In the genomic region with DNA sequence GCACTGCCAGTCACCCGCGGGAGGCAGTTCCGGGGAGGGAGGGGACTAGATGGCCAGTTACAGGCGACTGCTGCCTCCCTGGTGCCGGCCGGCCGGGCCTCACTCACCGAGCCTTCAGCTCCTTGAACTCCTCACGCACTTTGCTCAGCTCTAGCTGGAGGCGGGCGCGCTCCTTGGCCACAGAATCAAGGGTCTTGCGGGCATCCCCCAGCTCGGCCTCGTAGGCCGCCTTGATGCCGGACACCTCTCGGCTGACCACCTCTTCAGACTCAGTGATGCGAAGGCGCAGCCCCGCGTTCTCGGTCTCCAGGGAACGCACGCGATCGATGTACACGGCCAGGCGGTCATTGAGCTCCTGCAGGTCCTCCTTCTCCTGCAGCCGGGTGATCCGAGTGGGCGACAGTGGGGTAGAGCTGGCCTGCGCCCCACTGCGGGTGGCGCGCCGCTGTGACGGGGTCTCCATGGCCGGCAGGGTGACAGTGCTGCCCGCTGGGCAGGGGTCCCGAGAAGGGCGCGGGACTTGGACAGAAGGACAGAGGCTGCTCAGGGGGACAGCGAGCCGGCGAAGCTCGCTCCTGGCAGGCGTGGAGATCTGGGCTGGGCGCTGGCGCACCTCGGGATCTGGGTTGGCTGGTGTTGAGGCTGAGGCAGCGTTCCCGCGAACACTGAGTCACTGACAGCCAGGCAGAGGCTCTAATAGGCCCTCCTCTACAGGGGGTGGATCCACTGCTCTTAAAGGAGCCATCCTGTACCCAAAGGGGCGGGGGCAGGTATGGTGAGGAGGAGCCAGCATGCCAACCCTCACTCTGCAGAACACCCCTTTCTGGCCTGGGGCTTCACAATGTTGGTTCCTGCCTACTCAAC, we compare ENCODE assay signal across 8 mouse cellular contexts. TPM values are rescaled to one million over a fixed set of nuclear protein-coding genes. Genes with fewer than 3 reads are reported as not detected.
DNase-seq lines count a peak whose midpoint lies in the region; ATAC-seq and TF ChIP-seq lines count a peak whose summit lies in the region.

No protein-coding gene starts in this region.

- peak; percentile 26 for TF ChIP-seq EP300 in stomach, postnatal 0 days (optimal IDR thresholded peaks at IDR 0.05)

- H3K36me3 ChIP-seq in forebrain, embryonic 11.5 days (ENCODE audit: control insufficient read depth, insufficient read depth, low read length) = no peaks in the 10 kb centered on the region
- no peaks in the 10 kb centered on the region for H3K36me3 ChIP-seq in heart, embryonic 15.5 days
- peaks cover 32% of the 10 kb centered on the region for H3K36me3 ChIP-seq in liver, embryonic 12.5 days
- no peaks in the 10 kb centered on the region for H3K36me3 ChIP-seq in stomach, postnatal 0 days (ENCODE audit: control insufficient read depth, insufficient read depth, low read length)

- H3K27me3 ChIP-seq in forebrain, embryonic 11.5 days (ENCODE audit: control insufficient read depth, insufficient read depth, low read length) = peaks cover 16% of the 10 kb centered on the region
- no peaks in the 10 kb centered on the region for H3K27me3 ChIP-seq in heart, embryonic 15.5 days
- H3K27me3 ChIP-seq in liver, embryonic 12.5 days (replicated peaks) = no peaks in the 10 kb centered on the region
- no peaks in the 10 kb centered on the region for H3K27me3 ChIP-seq in stomach, postnatal 0 days (ENCODE audit: control insufficient read depth, insufficient read depth, low read length)

- no peak overlapping the region for H3K27ac ChIP-seq in forebrain, embryonic 11.5 days (ENCODE audit: low read depth, low read length)
- H3K27ac ChIP-seq in heart, embryonic 15.5 days = peak overlapping the region; percentile 88
- H3K27ac ChIP-seq in liver, embryonic 12.5 days = peak overlapping the region; percentile 95
- H3K27ac ChIP-seq in stomach, postnatal 0 days (replicated peaks) = peak overlapping the region; percentile 98

- peak overlapping the region; percentile 64 for H3K9ac ChIP-seq in forebrain, embryonic 11.5 days (ENCODE audit: low read length)
- H3K9ac ChIP-seq in heart, embryonic 15.5 days = peak overlapping the region; percentile 87
- peak overlapping the region; percentile 98 for H3K9ac ChIP-seq in liver, embryonic 12.5 days
- peak overlapping the region; percentile 91 for H3K9ac ChIP-seq in stomach, postnatal 0 days (ENCODE audit: low read length)

- no peaks in the 10 kb centered on the region for H3K9me3 ChIP-seq in forebrain, embryonic 11.5 days (ENCODE audit: control insufficient read depth, low read length)
- H3K9me3 ChIP-seq in heart, embryonic 15.5 days (replicated peaks) = no peaks in the 10 kb centered on the region
- no peaks in the 10 kb centered on the region for H3K9me3 ChIP-seq in liver, embryonic 12.5 days (replicated peaks)
- H3K9me3 ChIP-seq in stomach, postnatal 0 days (ENCODE audit: control insufficient read depth, low read length) = no peaks in the 10 kb centered on the region

- ATAC-seq in forebrain, embryonic 11.5 days (replicated peaks; ENCODE audit: low FRiP score) = peak; percentile 73
- peak; percentile 93 for ATAC-seq in heart, embryonic 15.5 days (replicated peaks; ENCODE audit: insufficient number of reproducible peaks, insufficient read depth, low FRiP score, low read depth)
- peak; percentile 93 for ATAC-seq in liver, embryonic 12.5 days
- ATAC-seq in stomach, postnatal 0 days (ENCODE audit: low FRiP score, low TSS enrichment) = peak; percentile 94

- peak overlapping the region; percentile 49 for H3K4me3 ChIP-seq in forebrain, embryonic 11.5 days (ENCODE audit: low read depth, low read length)
- H3K4me3 ChIP-seq in heart, embryonic 15.5 days = peak overlapping the region; percentile 70
- H3K4me3 ChIP-seq in liver, embryonic 12.5 days = peak overlapping the region; percentile 97
- peak overlapping the region; percentile 97 for H3K4me3 ChIP-seq in stomach, postnatal 0 days (ENCODE audit: low read depth, low read length)

- 1% methylated on average over 55 of the region's 55 CpGs for WGBS in forebrain, embryonic 11.5 days
- WGBS in heart, embryonic 15.5 days = under 1% methylated on average over 55 of the region's 55 CpGs
- 2% methylated on average over 54 of the region's 55 CpGs for WGBS in liver, embryonic 12.5 days (ENCODE audit: insufficient replicate concordance)
- WGBS in stomach, postnatal 0 days = under 1% methylated on average over 53 of the region's 55 CpGs

- TF ChIP-seq CTCF in stomach, postnatal 0 days (IDR thresholded peaks at IDR 0.05; ENCODE audit: low read depth) = no peak

- DNase-seq in ES-CJ7 (ENCODE audit: low read depth, low spot score) = peak; percentile 80
- DNase-seq in c-Kit-positive CD71-positive TER-119-negative erythroid progenitor cells, embryonic 14.5 days (ENCODE audit: low read depth) = peak; percentile 91
- peak; percentile 80 for DNase-seq in forebrain, embryonic 11.5 days (ENCODE audit: low spot score)
- DNase-seq in kidney, postnatal 14 days = peak; percentile 93
- peak; percentile 84 for DNase-seq in naive thymus-derived CD4-positive, alpha-beta T cell, adult 2 months (ENCODE audit: low read depth)
- peak; percentile 92 for DNase-seq in stomach, postnatal 0 days (ENCODE audit: low spot score)

- H3K4me1 ChIP-seq in forebrain, embryonic 11.5 days (replicated peaks; ENCODE audit: control insufficient read depth, insufficient read depth, low read length) = peaks cover 8% of the 10 kb centered on the region
- peaks cover 42% of the 10 kb centered on the region for H3K4me1 ChIP-seq in heart, embryonic 15.5 days (replicated peaks)
- peaks cover 82% of the 10 kb centered on the region for H3K4me1 ChIP-seq in liver, embryonic 12.5 days
- peaks cover 12% of the 10 kb centered on the region for H3K4me1 ChIP-seq in stomach, postnatal 0 days (replicated peaks; ENCODE audit: control insufficient read depth, insufficient read depth)

- peak overlapping the region; percentile 98 for H3K4me2 ChIP-seq in forebrain, embryonic 11.5 days (ENCODE audit: low read depth, low read length, severe bottlenecking)
- peak overlapping the region; percentile 86 for H3K4me2 ChIP-seq in heart, embryonic 15.5 days
- peak overlapping the region; percentile 89 for H3K4me2 ChIP-seq in liver, embryonic 12.5 days
- peak overlapping the region; percentile 79 for H3K4me2 ChIP-seq in stomach, postnatal 0 days (replicated peaks; ENCODE audit: low read depth)

RNA-seq across cellular contexts. Expression of a gene that starts 6.9 kb away (rescaled TPM):
- polyA plus RNA-seq in forebrain, embryonic 11.5 days (2014; fragmentation: Nextera tagmentation; extraction: Ambion mirVana) = 19.4 and 20.4 TPM in 2 replicates
- 110 and 131 TPM in 2 replicates for polyA plus RNA-seq in heart, embryonic 15.5 days (2015; fragmentation: Nextera tagmentation; extraction: Ambion mirVana)
- 189 TPM in 2 replicates for polyA plus RNA-seq in liver, embryonic 12.5 days (2016; fragmentation: Nextera tagmentation; extraction: Ambion mirVana)
- polyA plus RNA-seq in stomach, postnatal 0 days (2015; fragmentation: Nextera tagmentation; extraction: Ambion mirVana) = 250 and 267 TPM in 2 replicates

RNA-seq across cellular contexts. Expression of a gene that starts 29.3 kb away (rescaled TPM):
- 44.4 and 46.2 TPM in 2 replicates for polyA plus RNA-seq in forebrain, embryonic 11.5 days (2014; fragmentation: Nextera tagmentation; extraction: Ambion mirVana)
- polyA plus RNA-seq in heart, embryonic 15.5 days (2015; fragmentation: Nextera tagmentation; extraction: Ambion mirVana) = 6.5 and 8.0 TPM in 2 replicates
- 2.8 and 3.1 TPM in 2 replicates for polyA plus RNA-seq in liver, embryonic 12.5 days (2016; fragmentation: Nextera tagmentation; extraction: Ambion mirVana)
- 3.3 and 3.4 TPM in 2 replicates for polyA plus RNA-seq in stomach, postnatal 0 days (2015; fragmentation: Nextera tagmentation; extraction: Ambion mirVana)

RNA-seq across cellular contexts. Expression of a gene that starts 41.9 kb away (rescaled TPM):
- polyA plus RNA-seq in forebrain, embryonic 11.5 days (2014; fragmentation: Nextera tagmentation; extraction: Ambion mirVana) = 9.3 and 10.3 TPM in 2 replicates
- polyA plus RNA-seq in heart, embryonic 15.5 days (2015; fragmentation: Nextera tagmentation; extraction: Ambion mirVana) = 2.1 and 5.3 TPM in 2 replicates
- polyA plus RNA-seq in liver, embryonic 12.5 days (2016; fragmentation: Nextera tagmentation; extraction: Ambion mirVana) = 14.4 and 17.6 TPM in 2 replicates
- 27.9 and 32.7 TPM in 2 replicates for polyA plus RNA-seq in stomach, postnatal 0 days (2015; fragmentation: Nextera tagmentation; extraction: Ambion mirVana)

RNA-seq across cellular contexts. Expression of a gene that starts 45.2 kb away (rescaled TPM):
- polyA plus RNA-seq in forebrain, embryonic 11.5 days (2014; fragmentation: Nextera tagmentation; extraction: Ambion mirVana) = 0.43 and 1.1 TPM in 2 replicates
- 0.92 and 4.0 TPM in 2 replicates for polyA plus RNA-seq in heart, embryonic 15.5 days (2015; fragmentation: Nextera tagmentation; extraction: Ambion mirVana)
- 0.70 TPM in 1 of 2 replicates, not detected in the other for polyA plus RNA-seq in liver, embryonic 12.5 days (2016; fragmentation: Nextera tagmentation; extraction: Ambion mirVana)
- 252 and 271 TPM in 2 replicates for polyA plus RNA-seq in stomach, postnatal 0 days (2015; fragmentation: Nextera tagmentation; extraction: Ambion mirVana)

RNA-seq across cellular contexts. Expression of a gene that starts 50.0 kb away (rescaled TPM):
- 89.3 and 96.0 TPM in 2 replicates for polyA plus RNA-seq in forebrain, embryonic 11.5 days (2014; fragmentation: Nextera tagmentation; extraction: Ambion mirVana)
- 119 and 144 TPM in 2 replicates for polyA plus RNA-seq in heart, embryonic 15.5 days (2015; fragmentation: Nextera tagmentation; extraction: Ambion mirVana)
- 101 and 102 TPM in 2 replicates for polyA plus RNA-seq in liver, embryonic 12.5 days (2016; fragmentation: Nextera tagmentation; extraction: Ambion mirVana)
- polyA plus RNA-seq in stomach, postnatal 0 days (2015; fragmentation: Nextera tagmentation; extraction: Ambion mirVana) = 154 and 157 TPM in 2 replicates
